Mouse (Mus musculus) erythroblast, embryonic 14.5 days (primary cell): Measurements from ENCODE around the gene Tapbpl. TPM values are rescaled to one million over a fixed set of nuclear protein-coding genes. Genes with fewer than 3 reads are reported as not detected.
A peak's percentile ranks its signal among the peaks of the same experiment; 100 is the strongest.

Experiments used
- H3K27me3 ChIP-seq: 2 replicates; pipeline ENCODE4 v1.6.1; 2012; ENCODE audit warnings: inconsistent platforms; ENCODE audit not compliant: control insufficient read depth
- H3K36me3 ChIP-seq: 2 replicates; pipeline ENCODE4 v1.6.1; 2012; ENCODE audit warnings: mild to moderate bottlenecking, inconsistent platforms; ENCODE audit not compliant: control insufficient read depth
- H3K4me1 ChIP-seq: 2 replicates; pipeline ENCODE4 v1.6.1; 2012; ENCODE audit warnings: inconsistent platforms; ENCODE audit not compliant: control insufficient read depth
- H3K4me3 ChIP-seq: replicated peaks from 2 replicates; pipeline ENCODE3; 2012; ENCODE audit warnings: moderate library complexity, mild to moderate bottlenecking, inconsistent platforms
- H3K9me3 ChIP-seq: 2 replicates; pipeline ENCODE4 v1.6.1; 2012; ENCODE audit warnings: low read length, inconsistent platforms, mixed read lengths; ENCODE audit not compliant: control insufficient read depth
- GATA1 ChIP-seq: IDR thresholded peaks from 2 replicates; pipeline ENCODE4 v1.6.1; 2012; ENCODE audit warnings: low read length, inconsistent platforms, mixed read lengths
- TAL1 ChIP-seq: IDR thresholded peaks from 3 replicates; pipeline ENCODE4 v1.6.1; 2012; ENCODE audit warnings: low read length, inconsistent platforms, mixed read lengths
- polyA plus RNA-seq: library from polyadenylated mRNA; stranded (reverse); fragments of >175 nt; gene quantifications from 2 replicates; pipeline ENCODE4 v1.2.3, GENCODE M21; 2012

The Tapbpl gene
- polyA plus RNA-seq, 1 experiment = 0.06 TPM

DNA sequence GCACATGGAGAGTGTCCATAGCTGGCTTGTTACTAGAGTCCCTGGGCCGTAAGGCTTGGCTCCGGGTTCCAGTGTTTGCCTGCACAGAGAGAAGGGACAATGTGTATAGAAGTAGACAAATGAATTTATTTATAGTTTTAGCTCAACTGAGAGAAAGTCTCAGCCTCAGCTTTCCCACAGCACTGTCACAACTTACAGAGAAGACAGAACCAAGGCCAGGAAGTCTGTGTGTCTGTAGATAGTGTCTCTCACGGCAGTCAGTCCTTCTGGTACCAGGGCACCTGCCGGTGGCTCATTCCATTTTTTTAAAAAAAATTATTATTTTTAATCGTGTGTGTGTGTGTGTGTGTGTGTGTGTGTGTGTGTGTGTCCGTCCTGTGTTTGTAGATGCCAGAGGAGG is 856 bp upstream of the Tapbpl start:
- H3K9me3 ChIP-seq = no peaks in the 10 kb centered on the region
- peaks cover 2% of the 10 kb centered on the region; the same call in 1 of the 2 replicates for H3K36me3 ChIP-seq
- no peaks in the 10 kb centered on the region for H3K27me3 ChIP-seq
- peaks cover 31% of the 10 kb centered on the region for H3K4me1 ChIP-seq
- TF ChIP-seq TAL1 (no peak), GATA1 (no peak)
- peak overlapping the region; percentile 77 for H3K4me3 ChIP-seq

DNA sequence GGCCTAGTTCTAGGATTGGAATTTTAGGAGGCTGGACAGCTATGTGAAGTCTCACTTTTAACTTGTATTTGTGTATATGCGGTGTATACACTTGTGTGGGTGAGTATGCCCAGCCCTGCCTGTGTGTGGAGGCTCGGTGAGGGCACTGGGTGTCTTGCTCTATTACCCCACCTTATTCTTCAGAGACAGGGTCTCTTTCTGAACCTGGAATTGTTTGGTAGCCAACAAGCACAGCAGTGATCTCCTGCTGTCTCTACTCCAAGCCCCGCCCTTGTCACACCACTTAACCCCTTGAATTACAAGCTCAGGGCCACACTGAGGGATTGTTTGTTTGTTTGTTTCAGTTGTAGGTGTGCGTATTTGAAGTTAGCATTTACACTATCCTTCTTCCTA is 381 bp upstream of the Tapbpl start:
- H3K4me1 ChIP-seq = peaks cover 31% of the 10 kb centered on the region
- H3K4me3 ChIP-seq = peak overlapping the region; percentile 77
- no peaks in the 10 kb centered on the region for H3K27me3 ChIP-seq
- no peaks in the 10 kb centered on the region for H3K9me3 ChIP-seq
- H3K36me3 ChIP-seq = peaks cover 2% of the 10 kb centered on the region; the same call in 1 of the 2 replicates
- TF ChIP-seq GATA1 (no peak), TAL1 (no peak)

DNA sequence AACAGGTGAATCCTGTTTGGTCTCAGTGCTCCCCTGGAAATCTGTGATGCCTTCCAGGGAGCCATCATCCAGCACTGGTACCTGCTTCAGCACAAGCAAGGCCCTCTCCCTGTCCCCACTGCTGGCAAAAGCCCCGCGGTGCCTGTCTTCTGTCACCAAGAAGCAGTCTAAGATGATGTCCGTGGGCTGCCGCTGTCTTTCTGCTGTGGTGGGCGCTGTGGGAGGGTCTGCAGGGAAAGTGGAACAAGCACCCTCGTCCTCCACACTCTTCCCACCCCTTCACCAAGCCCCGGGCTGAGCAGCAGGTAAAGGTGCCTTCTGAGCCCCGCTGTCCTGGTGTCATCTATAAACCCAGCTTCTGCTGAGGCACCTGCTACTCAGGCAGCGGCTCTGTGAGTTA is 1.1 kb downstream of the Tapbpl start:
- Histone ChIP-seq H3K4me3 (peak overlapping the region; percentile 77), H3K9me3 (no peaks in the 10 kb centered on the region), H3K4me1 (peaks cover 31% of the 10 kb centered on the region), H3K36me3 (peaks cover 6% of the 10 kb centered on the region), H3K27me3 (no peaks in the 10 kb centered on the region)
- no peak for TF ChIP-seq GATA1
- no peak for TF ChIP-seq TAL1

DNA sequence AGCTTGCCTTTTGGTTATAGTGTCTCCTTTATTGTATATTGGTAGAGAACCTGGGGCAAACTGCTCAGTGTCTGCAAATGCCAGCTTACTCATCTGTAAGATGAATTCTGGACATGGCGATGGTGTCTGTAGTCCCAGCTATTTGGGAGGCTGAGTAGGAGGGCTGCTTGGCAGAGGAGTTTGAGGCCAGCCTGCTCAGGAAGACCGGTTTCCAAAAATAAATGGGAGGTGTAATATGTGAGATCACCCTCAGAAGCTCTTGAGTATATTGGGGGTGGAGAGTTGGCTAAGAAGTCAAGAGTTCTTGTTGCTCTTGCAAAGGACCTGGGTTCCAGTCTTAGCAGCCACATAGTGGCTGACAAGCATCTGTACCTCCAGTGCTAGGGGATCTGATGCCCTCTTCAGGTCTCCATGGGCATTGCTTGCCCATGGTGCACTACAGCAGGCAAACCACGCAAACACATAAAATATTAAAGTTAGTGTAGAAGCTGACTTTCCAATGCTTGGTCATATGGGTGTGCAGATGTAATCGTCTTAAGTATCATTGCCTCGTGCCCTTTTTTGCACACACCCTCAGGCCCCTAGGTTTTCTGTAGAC is 6.0 kb downstream of the Tapbpl start:
- Histone ChIP-seq H3K4me1 (peaks cover 2% of the 10 kb centered on the region), H3K27me3 (no peaks in the 10 kb centered on the region), H3K36me3 (peaks cover 24% of the 10 kb centered on the region), H3K4me3 (no peak overlapping the region), H3K9me3 (no peaks in the 10 kb centered on the region)
- no peak for TF ChIP-seq GATA1
- TF ChIP-seq TAL1 = no peak

DNA sequence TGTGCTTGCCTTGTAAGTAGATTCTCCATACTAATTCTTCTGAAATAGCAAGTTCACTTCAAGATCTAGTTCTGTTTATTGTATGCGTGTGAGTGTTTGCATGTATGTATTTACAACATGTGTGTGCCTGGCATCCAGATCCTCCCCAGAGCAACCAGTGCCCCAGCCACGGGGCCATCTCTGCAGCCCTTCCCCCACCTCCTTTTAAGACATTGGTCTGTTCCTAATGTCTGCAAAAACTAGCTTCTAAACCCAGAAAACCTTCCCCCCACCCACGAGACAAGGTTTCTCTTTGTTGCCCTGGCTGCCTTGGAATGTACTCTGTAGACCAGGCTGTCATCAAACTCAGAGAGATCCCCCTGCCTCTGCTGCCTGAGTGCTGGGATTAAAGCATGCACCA is 9.1 kb downstream of the Tapbpl start:
- peaks cover 2% of the 10 kb centered on the region; the same call in 1 of the 2 replicates for H3K4me1 ChIP-seq
- no peak overlapping the region for H3K4me3 ChIP-seq
- TF ChIP-seq TAL1 (no peak), GATA1 (no peak)
- no peaks in the 10 kb centered on the region for H3K27me3 ChIP-seq
- no peaks in the 10 kb centered on the region for H3K9me3 ChIP-seq
- peaks cover 33% of the 10 kb centered on the region for H3K36me3 ChIP-seq

DNA sequence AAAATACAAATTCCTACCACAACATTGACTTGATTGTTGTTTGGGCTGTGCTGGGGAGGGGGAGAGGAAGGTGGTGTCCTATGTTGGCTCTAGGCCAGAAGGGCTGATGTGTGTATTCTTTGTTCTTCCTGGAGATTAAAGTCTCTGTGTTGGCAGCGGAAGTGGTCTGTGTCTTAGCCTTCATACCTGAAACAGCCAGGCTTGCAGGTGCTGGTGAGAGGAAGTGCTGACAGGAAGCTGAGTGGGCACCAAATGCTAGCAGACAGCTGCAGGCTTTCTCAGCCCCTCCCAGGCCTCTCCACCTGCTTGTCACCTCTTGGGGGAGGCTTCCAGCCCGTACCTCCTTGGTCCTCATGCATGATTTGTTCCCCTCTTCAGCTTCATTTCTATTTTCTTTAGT is 9.5 kb downstream of the Tapbpl start:
- H3K36me3 ChIP-seq = peaks cover 33% of the 10 kb centered on the region
- TF ChIP-seq GATA1 = no peak
- TF ChIP-seq TAL1 = no peak
- no peaks in the 10 kb centered on the region for H3K9me3 ChIP-seq
- no peaks in the 10 kb centered on the region for H3K27me3 ChIP-seq
- peaks cover 2% of the 10 kb centered on the region; the same call in 1 of the 2 replicates for H3K4me1 ChIP-seq
- H3K4me3 ChIP-seq = no peak overlapping the region

DNA sequence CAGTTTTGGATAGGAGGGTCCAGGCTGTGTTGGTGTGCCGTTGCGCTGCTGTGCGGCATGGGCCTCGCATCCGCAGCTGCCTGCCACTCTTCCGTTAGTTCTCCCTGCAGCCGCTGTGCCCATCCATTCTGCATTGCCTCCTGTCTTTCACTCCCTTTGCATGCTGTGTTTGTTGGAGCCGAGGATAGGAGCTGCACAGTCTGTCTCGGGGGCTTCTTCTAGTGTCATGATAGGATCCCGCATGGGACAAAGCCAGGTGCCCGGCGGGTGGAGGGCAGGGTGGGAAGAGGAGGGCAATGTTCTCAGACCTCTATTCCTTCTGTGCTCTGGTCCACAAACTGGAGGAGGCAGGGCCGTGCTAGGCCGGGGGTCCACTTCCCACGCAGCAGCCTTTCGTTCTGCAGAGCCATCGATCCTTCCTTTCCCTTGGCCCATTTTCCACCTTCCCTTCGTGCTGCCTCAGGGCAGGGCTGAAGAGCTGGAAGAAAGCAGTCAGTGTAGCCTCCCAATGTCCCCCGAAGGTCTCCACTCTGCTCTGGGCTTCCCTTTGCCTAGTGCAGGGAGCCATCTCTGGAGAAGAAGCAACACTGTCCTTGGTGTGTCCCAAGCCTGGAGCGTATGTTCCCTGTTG is 10.4 kb downstream of the Tapbpl start:
- H3K36me3 ChIP-seq = peaks cover 29% of the 10 kb centered on the region
- TF ChIP-seq GATA1 (no peak), TAL1 (no peak)
- H3K27me3 ChIP-seq = no peaks in the 10 kb centered on the region
- H3K4me3 ChIP-seq = no peak overlapping the region
- H3K9me3 ChIP-seq = no peaks in the 10 kb centered on the region
- peaks cover 9% of the 10 kb centered on the region for H3K4me1 ChIP-seq

DNA sequence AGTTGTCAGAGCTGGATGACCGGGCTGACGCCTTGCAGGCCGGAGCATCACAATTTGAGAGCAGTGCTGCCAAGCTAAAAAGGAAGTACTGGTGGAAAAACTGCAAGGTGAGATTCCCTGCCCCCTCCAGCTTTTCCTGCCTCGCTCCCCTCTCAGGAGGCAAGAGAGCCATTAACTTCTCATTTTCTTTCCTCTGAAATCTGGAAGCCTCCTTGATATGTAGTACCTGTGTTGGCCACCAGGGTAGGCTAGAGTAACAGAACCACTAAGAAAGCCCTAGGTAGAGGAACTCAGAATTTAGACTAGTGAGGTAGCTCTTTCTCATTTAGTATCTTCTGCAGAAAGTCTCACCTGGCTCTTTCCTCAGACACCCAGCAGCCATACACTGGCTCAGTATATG is 12.7 kb downstream of the Tapbpl start:
- no peak overlapping the region for H3K4me3 ChIP-seq
- H3K4me1 ChIP-seq = peaks cover 22% of the 10 kb centered on the region
- no peaks in the 10 kb centered on the region for H3K9me3 ChIP-seq
- peaks cover 6% of the 10 kb centered on the region for H3K27me3 ChIP-seq
- TF ChIP-seq GATA1 (no peak), TAL1 (no peak)
- peaks cover 23% of the 10 kb centered on the region for H3K36me3 ChIP-seq

DNA sequence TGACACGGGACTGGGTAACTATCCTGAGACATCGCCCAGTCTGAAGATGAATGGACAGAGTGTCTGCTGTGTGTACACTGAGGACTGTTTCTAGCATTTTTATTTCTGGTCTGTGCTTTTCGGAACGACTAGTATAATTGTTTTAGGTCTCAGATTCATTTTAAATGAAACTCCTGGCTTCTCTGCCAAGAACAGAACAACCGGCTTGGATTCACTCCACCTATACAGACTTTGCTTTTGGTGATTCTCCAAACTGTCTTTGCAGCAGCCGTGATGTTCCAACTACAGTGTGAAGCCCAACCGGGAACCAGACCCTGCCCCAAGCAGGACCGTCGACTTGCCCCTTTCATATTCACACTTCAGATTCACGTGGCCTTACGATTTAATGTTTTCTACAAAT is 13.8 kb downstream of the Tapbpl start:
- Histone ChIP-seq H3K4me3 (no peak overlapping the region), H3K36me3 (peaks cover 21% of the 10 kb centered on the region), H3K27me3 (peaks cover 16% of the 10 kb centered on the region), H3K4me1 (peaks cover 22% of the 10 kb centered on the region), H3K9me3 (no peaks in the 10 kb centered on the region)
- no peak for TF ChIP-seq TAL1
- TF ChIP-seq GATA1 = no peak
